In the genomic region with DNA sequence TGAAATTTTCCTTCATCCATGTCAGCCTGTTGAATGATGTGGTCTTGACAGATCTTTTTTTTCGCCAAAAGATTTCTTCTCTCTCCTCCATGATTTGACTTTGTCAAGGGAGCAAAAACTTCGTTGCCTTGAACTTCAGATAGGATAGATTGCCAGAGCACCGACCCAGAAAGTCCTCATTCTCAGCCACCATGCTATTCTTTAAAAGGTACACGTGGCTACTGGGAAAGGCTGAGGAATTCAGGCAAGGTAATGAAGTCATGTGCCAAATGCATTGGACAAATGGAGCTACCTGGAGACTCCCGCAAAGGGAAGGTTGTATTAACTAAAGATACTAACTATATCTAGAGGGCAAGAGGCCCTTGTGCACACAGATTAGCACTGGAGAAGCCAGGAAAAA, we compare ENCODE assay signal across 23 mouse cellular contexts. TPM values are rescaled to one million over a fixed set of nuclear protein-coding genes. Genes with fewer than 3 reads are reported as not detected.
"Had no signal": no experiment of that assay in that cellular context is flagged by ENCODE, and none has a peak within 500 bp of the region (broad histone marks: within the 10 kb centered on the region; RNA-seq: fewer than 3 reads in every experiment).

No protein-coding gene starts in this region.

- H3K36me3 ChIP-seq: hindbrain, embryonic 13.5 days; limb, embryonic 13.5 days; liver, embryonic 13.5 days; lung, embryonic 15.5 days; midbrain, embryonic 10.5 days; midbrain, embryonic 13.5 days; neural tube, embryonic 13.5 days; stomach, embryonic 15.5 days had no signal

- DNase-seq: layer of hippocampus, postnatal 36 days; liver, embryonic 13.5 days; lung, adult 18-20 months; lung, postnatal 10 days; lung, postnatal 36 days; retina, postnatal 1 day; right cerebral cortex, postnatal 25 days; spleen, adult 18-20 months; thymus, postnatal 36 days had no signal

- H3K9me3 ChIP-seq: hindbrain, embryonic 13.5 days; limb, embryonic 13.5 days; liver, embryonic 13.5 days; lung, embryonic 15.5 days; midbrain, embryonic 10.5 days; midbrain, embryonic 13.5 days; neural tube, embryonic 13.5 days; stomach, embryonic 15.5 days had no signal

- H3K9ac ChIP-seq: hindbrain, embryonic 13.5 days; limb, embryonic 13.5 days; liver, embryonic 13.5 days; lung, embryonic 15.5 days; midbrain, embryonic 13.5 days; neural tube, embryonic 13.5 days; stomach, embryonic 15.5 days had no signal

- H3K4me2 ChIP-seq: hindbrain, embryonic 13.5 days; limb, embryonic 13.5 days; liver, embryonic 13.5 days; lung, embryonic 15.5 days; midbrain, embryonic 13.5 days; neural tube, embryonic 13.5 days; stomach, embryonic 15.5 days had no signal

- H3K4me1 ChIP-seq: hindbrain, embryonic 13.5 days; limb, embryonic 13.5 days; liver, embryonic 13.5 days; lung, embryonic 15.5 days; megakaryocyte, embryonic 14.5 days; midbrain, embryonic 10.5 days; midbrain, embryonic 13.5 days; neural tube, embryonic 13.5 days; stomach, embryonic 15.5 days had no signal

- H3K27ac ChIP-seq: hindbrain, embryonic 13.5 days; kidney, postnatal 0 days; left cerebral cortex, adult 2 months; limb, embryonic 13.5 days; lung, embryonic 15.5 days; midbrain, embryonic 10.5 days; midbrain, embryonic 13.5 days; neural tube, embryonic 13.5 days; stomach, embryonic 15.5 days had no signal

- H3K27me3 ChIP-seq: hindbrain, embryonic 13.5 days; limb, embryonic 13.5 days; liver, embryonic 13.5 days; lung, embryonic 15.5 days; midbrain, embryonic 13.5 days; neural tube, embryonic 13.5 days; stomach, embryonic 15.5 days had no signal

- ATAC-seq: hindbrain, embryonic 16.5 days; midbrain, embryonic 13.5 days; midbrain, embryonic 16.5 days had no signal

- H3K4me3 ChIP-seq: hindbrain, embryonic 13.5 days; left cerebral cortex, adult 2 months; limb, embryonic 13.5 days; liver, embryonic 13.5 days; lung, embryonic 15.5 days; megakaryocyte, embryonic 14.5 days; midbrain, embryonic 10.5 days; midbrain, embryonic 13.5 days; myocyte; neural tube, embryonic 13.5 days; stomach, embryonic 15.5 days had no signal

RNA-seq across cellular contexts. Expression of a gene that starts 8.8 kb away (rescaled TPM):
- polyA plus RNA-seq: hindbrain, embryonic 13.5 days; hindbrain, embryonic 16.5 days; limb, embryonic 13.5 days; lung, embryonic 15.5 days; midbrain, embryonic 10.5 days; midbrain, embryonic 13.5 days; midbrain, embryonic 16.5 days; myocyte; neural tube, embryonic 13.5 days; urinary bladder, adult 2 months had no signal
